Mouse (Mus musculus) CH12.LX (cell line): ENCODE data around the gene Cc2d1a. TPM values are rescaled to one million over a fixed set of nuclear protein-coding genes. Genes with fewer than 3 reads are reported as not detected.

Experiments
- DNase-seq: peaks from one replicate; pipeline ENCODE4 v3.0.0-alpha.2; 2013; ENCODE audit errors: extremely low read depth
- H3K27ac ChIP-seq: 2 replicates; pipeline ENCODE4 v1.5.1; 2012; ENCODE audit warnings: low read depth, mild to moderate bottlenecking, control low read depth, moderate library complexity; ENCODE audit not compliant: insufficient read depth
- H3K27me3 ChIP-seq: replicated peaks from 2 replicates; pipeline ENCODE3; 2012; ENCODE audit warnings: inconsistent platforms
- H3K36me3 ChIP-seq, 2 experiments: replicated peaks in 1 of 2; 2 replicates each; pipeline versions ENCODE3 to v1.6.1; 2012; ENCODE audit warnings: inconsistent platforms in 1 of 2, low read length in 1 of 2, mild to moderate bottlenecking in 1 of 2, mixed read lengths in 1 of 2, moderate library complexity in 1 of 2; ENCODE audit not compliant: control insufficient read depth in 1 of 2, insufficient read depth in 1 of 2
- H3K4me1 ChIP-seq, 2 experiments: 2 replicates each; pipeline ENCODE4 v1.6.1; 2012; ENCODE audit warnings: inconsistent platforms in 1 of 2, moderate library complexity in 1 of 2; ENCODE audit not compliant: insufficient read depth in 2 of 2, control insufficient read depth in 1 of 2
- H3K4me2 ChIP-seq: 2 replicates; pipeline ENCODE4 v1.6.1; 2012; ENCODE audit warnings: low read depth, mild to moderate bottlenecking, control low read depth; ENCODE audit not compliant: poor library complexity, insufficient read depth, severe bottlenecking
- H3K4me3 ChIP-seq, 3 experiments: fragments of 150-350 bp in 1 of 3; sonication (generic) in 1 of 3; replicated peaks in 1 of 3; 2 replicates each; pipeline versions ENCODE3 to v1.5.1; 2011 to 2012; ENCODE audit warnings: low read depth in 2 of 3, low read length in 2 of 3, mild to moderate bottlenecking in 2 of 3, moderate library complexity in 2 of 3, control low read depth in 1 of 3, improper control_type of control experiment in 1 of 3, inconsistent platforms in 1 of 3, mixed read lengths in 1 of 3; ENCODE audit not compliant: poor library complexity in 1 of 3
- H3K79me2 ChIP-seq: replicated peaks from 2 replicates; pipeline ENCODE4 v1.6.1; 2012; ENCODE audit warnings: mild to moderate bottlenecking, moderate library complexity; ENCODE audit not compliant: control insufficient read depth, poor library complexity, insufficient read depth, severe bottlenecking; ENCODE audit errors: extremely low read depth
- H3K9ac ChIP-seq: 2 replicates; pipeline ENCODE4 v1.6.1; 2012; ENCODE audit warnings: low read depth, mild to moderate bottlenecking, control low read depth, moderate library complexity; ENCODE audit not compliant: insufficient read depth
- H3K9me3 ChIP-seq: replicated peaks from 2 replicates; pipeline ENCODE3; 2012; ENCODE audit warnings: low read length, inconsistent platforms, mixed read lengths
- BHLHE40 ChIP-seq: IDR thresholded peaks from 2 replicates; pipeline ENCODE4 v1.6.1; 2011; ENCODE audit warnings: mild to moderate bottlenecking, low read depth, low read length, improper control_type of control experiment
- CHD1 ChIP-seq: IDR thresholded peaks from 2 replicates; pipeline ENCODE4 v1.6.1; 2012; ENCODE audit warnings: low read depth, low read length, improper control_type of control experiment, inconsistent platforms
- CHD2 ChIP-seq: IDR thresholded peaks from 2 replicates; pipeline ENCODE4 v1.6.1; 2011; ENCODE audit warnings: low read length, improper control_type of control experiment
- CTCF ChIP-seq, 2 experiments: IDR thresholded peaks in 1 of 2; conservative IDR thresholded peaks in 1 of 2; 2 replicates each; pipeline ENCODE4 v1.5.1; 2011 to 2012; ENCODE audit warnings: low read depth in 2 of 2, low read length in 2 of 2, improper control_type of control experiment in 1 of 2, inconsistent platforms in 1 of 2, mild to moderate bottlenecking in 1 of 2, moderate library complexity in 1 of 2
- EP300 ChIP-seq: IDR thresholded peaks from 2 replicates; pipeline ENCODE4 v1.6.1; 2011; ENCODE audit warnings: low read length, improper control_type of control experiment
- ETS1 ChIP-seq: conservative IDR thresholded peaks from 2 replicates; pipeline ENCODE4 v1.6.1; 2012; ENCODE audit warnings: low read depth, mild to moderate bottlenecking, inconsistent platforms, low read length, improper control_type of control experiment, moderate library complexity
- GABPA ChIP-seq: IDR thresholded peaks from 2 replicates; pipeline ENCODE4 v1.6.1; 2012; ENCODE audit warnings: low read depth, low read length, improper control_type of control experiment, inconsistent platforms; ENCODE audit not compliant: insufficient replicate concordance
- HCFC1 ChIP-seq: IDR thresholded peaks from 2 replicates; pipeline ENCODE4 v1.6.1; 2012; ENCODE audit warnings: low read depth, mild to moderate bottlenecking, inconsistent platforms, low read length, improper control_type of control experiment
- IRF4 ChIP-seq: IDR thresholded peaks from 2 replicates; pipeline ENCODE4 v1.6.1; 2014; ENCODE audit warnings: low read depth, mild to moderate bottlenecking, inconsistent platforms, low read length, improper control_type of control experiment
- JUN ChIP-seq: IDR thresholded peaks from 2 replicates; pipeline ENCODE4 v1.6.1; 2011; ENCODE audit warnings: low read depth, mild to moderate bottlenecking, low read length, improper control_type of control experiment, moderate library complexity; ENCODE audit not compliant: insufficient read depth
- MAZ ChIP-seq: IDR thresholded peaks from 2 replicates; pipeline ENCODE4 v1.6.1; 2012; ENCODE audit warnings: low read depth, mild to moderate bottlenecking, inconsistent platforms, low read length, improper control_type of control experiment, moderate library complexity
- MEF2A ChIP-seq: IDR thresholded peaks from 2 replicates; pipeline ENCODE4 v1.6.1; 2014; ENCODE audit warnings: low read depth, mild to moderate bottlenecking, inconsistent platforms, low read length, improper control_type of control experiment, borderline replicate concordance
- NRF1 ChIP-seq: IDR thresholded peaks from 2 replicates; pipeline ENCODE4 v1.6.1; 2014; ENCODE audit warnings: low read depth, mild to moderate bottlenecking, inconsistent platforms, low read length, improper control_type of control experiment, moderate library complexity
- POLR2A ChIP-seq: IDR thresholded peaks from 2 replicates; pipeline ENCODE4 v1.6.1; 2011; ENCODE audit warnings: low read depth, mild to moderate bottlenecking, improper control_type of control experiment, low read length
- SIN3A ChIP-seq: IDR thresholded peaks from 2 replicates; pipeline ENCODE4 v1.6.1; 2012; ENCODE audit warnings: low read length, improper control_type of control experiment, inconsistent platforms
- TBP ChIP-seq: conservative IDR thresholded peaks from 2 replicates; pipeline ENCODE4 v1.6.1; 2011; ENCODE audit warnings: low read depth, low read length, improper control_type of control experiment
- TCF12 ChIP-seq: IDR thresholded peaks from 2 replicates; pipeline ENCODE4 v1.6.1; 2014; ENCODE audit warnings: low read depth, mild to moderate bottlenecking, inconsistent platforms, low read length, improper control_type of control experiment
- UBTF ChIP-seq: IDR thresholded peaks from 2 replicates; pipeline ENCODE4 v1.6.1; 2012; ENCODE audit warnings: low read depth, mild to moderate bottlenecking, inconsistent platforms, low read length, improper control_type of control experiment, moderate library complexity
- USF2 ChIP-seq: conservative IDR thresholded peaks from 2 replicates; pipeline ENCODE4 v1.6.1; 2011; ENCODE audit warnings: low read depth, low read length, improper control_type of control experiment
- ZKSCAN1 ChIP-seq: IDR thresholded peaks from 2 replicates; pipeline ENCODE4 v1.6.1; 2012; ENCODE audit warnings: low read depth, inconsistent platforms, low read length, improper control_type of control experiment, borderline replicate concordance
- dilution Hi-C: fragments of 300-500 bp; cut with MboI; formaldehyde crosslinking; loops from 2 replicates; pipeline ENCODE4 v1.14.3; 2020; ENCODE audit warnings: low sequenced_read_pairs; ENCODE audit not compliant: extremely low pct_unique_long_range_greater_than_20kb, extremely low pct_ligation_motif_present
- in situ Hi-C: fragments of 300-500 bp; cut with MboI; formaldehyde crosslinking; loops from 3 replicates; pipeline ENCODE4 v1.14.3; 2019; ENCODE audit warnings: low sequenced_read_pairs, low pct_ligation_motif_present, low pct_unique_long_range_greater_than_20kb, mixed read lengths
- polyA plus RNA-seq: library from polyadenylated mRNA; unstranded; fragments of >175 nt; gene quantifications from 2 replicates; pipeline ENCODE4 v1.2.1, GENCODE M21; 2012; ENCODE audit warnings: low read depth; ENCODE audit not compliant: insufficient read length
- total RNA-seq, 2 experiments: library from RNA; depleted of rRNA; stranded (reverse); fragments of 300-350 nt in 1 of 2; fragments of >200 nt in 1 of 2; gene quantifications; 2 replicates each; pipeline ENCODE4 v1.2.3; 2012 to 2014

Cc2d1a gene
- total and polyA plus RNA-seq, 3 experiments: 2.8 to 11.4 (median 7.8) TPM

DNA sequence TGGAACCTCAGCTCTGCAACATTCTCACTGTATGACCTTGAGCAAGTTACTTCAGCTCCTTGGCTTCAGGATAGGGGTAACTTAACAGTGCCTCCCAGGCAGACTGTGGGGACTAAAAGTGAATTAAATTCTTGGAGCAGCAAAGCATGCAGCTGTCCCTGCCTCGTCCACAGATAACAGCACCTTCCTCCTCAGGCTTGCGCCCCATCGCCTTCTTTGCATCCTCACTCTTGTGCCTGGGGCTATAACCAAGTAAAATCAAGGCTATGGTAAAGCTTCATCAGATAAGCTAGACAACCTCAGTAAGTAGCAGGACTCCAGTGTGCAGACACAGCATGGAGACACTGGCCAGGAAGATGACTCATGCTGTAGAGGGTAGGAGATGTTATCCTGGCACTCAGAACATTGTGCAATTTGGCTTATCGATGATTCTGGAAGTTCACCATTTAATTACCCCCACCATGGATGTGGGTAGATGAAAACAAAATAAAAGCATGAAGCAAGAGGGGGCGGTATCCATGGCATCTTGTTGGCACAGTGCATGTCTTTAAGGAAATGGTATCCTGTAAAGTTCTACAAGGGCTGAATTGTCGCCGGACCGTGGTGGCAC lies 3.0 kb downstream of the Cc2d1a start:
- in situ Hi-C loops (no loop called here), dilution Hi-C loops (no loop called here)
- no peak overlapping the region for H3K9ac ChIP-seq
- peaks cover 4% of the 10 kb centered on the region for H3K27me3 ChIP-seq
- no peak overlapping the region for H3K4me3 ChIP-seq
- H3K4me2 ChIP-seq: no peak overlapping the region
- no peak for TF ChIP-seq SIN3A
- no peak for TF ChIP-seq IRF4
- TF ChIP-seq POLR2A: no peak
- no peak for TF ChIP-seq EP300
- no peak for TF ChIP-seq JUN
- no peak for TF ChIP-seq ETS1
- no peak for TF ChIP-seq CTCF (conservative IDR thresholded peaks at IDR 0.05 in 1 of 2, IDR thresholded peaks at IDR 0.05 in 1 of 2; ENCODE audit: low read depth in 2 of 2, low read length in 2 of 2)
- no peak for TF ChIP-seq USF2
- TF ChIP-seq BHLHE40: no peak
- peaks cover 39 to 63% of the 10 kb centered on the region in 2 experiments for H3K36me3 ChIP-seq
- H3K9me3 ChIP-seq: peaks cover 3% of the 10 kb centered on the region
- DNase-seq: no peak
- no peak overlapping the region for H3K27ac ChIP-seq
- H3K4me1 ChIP-seq: peaks cover 4 to 20% of the 10 kb centered on the region in 2 experiments; a peak in 3 of 4 replicates
- H3K79me2 ChIP-seq: 0 out of 2 replicates have a peak, but pooled peaks cover 3% of the 10 kb centered on the region

GRCm38 (mm10) chr8:84140838-84141237 lies 6.9 kb downstream of the Cc2d1a start:
- dilution Hi-C loops: no loop called here
- TF ChIP-seq GABPA (no peak), MAZ (no peak), ZKSCAN1 (no peak), CHD1 (no peak), HCFC1 (no peak), NRF1 (no peak), USF2 (no peak), UBTF (no peak), MEF2A (no peak), TBP (no peak), CTCF (conservative IDR thresholded peaks at IDR 0.05 in 1 of 2, IDR thresholded peaks at IDR 0.05 in 1 of 2; ENCODE audit: low read depth in 2 of 2, low read length in 2 of 2) (no peak), IRF4 (no peak), CHD2 (no peak), TCF12 (no peak)

More at GRCm38 (mm10) chr8:84140838-84141237, 6.9 kb downstream of the Cc2d1a start:
- no peak for DNase-seq
- in situ Hi-C loops: no loop called here
- no peak overlapping the region for H3K4me3 ChIP-seq
- no peak overlapping the region for H3K9ac ChIP-seq
- H3K4me1 ChIP-seq: peaks cover 0 to under 1% of the 10 kb centered on the region in 2 experiments; a peak in 1 of 4 replicates
- peaks cover 76 to 96% of the 10 kb centered on the region in 2 experiments for H3K36me3 ChIP-seq
- H3K4me2 ChIP-seq: no peak overlapping the region
- H3K27ac ChIP-seq: no peak overlapping the region
- no peaks in the 10 kb centered on the region for H3K27me3 ChIP-seq
- H3K9me3 ChIP-seq: no peaks in the 10 kb centered on the region
- no peaks in the 10 kb centered on the region for H3K79me2 ChIP-seq
